Mouse (Mus musculus) liver, embryonic 13.5 days (tissue): ENCODE measurements around the gene Layn. TPM values are rescaled to one million over a fixed set of nuclear protein-coding genes. Genes with fewer than 3 reads are reported as not detected.

Experiments used
- ATAC-seq: fragments of 200-750 bp; cut with Nextera tagmentation; 2 replicates; pipeline ENCODE4 v1.8.0; 2017; ENCODE audit warnings: low read depth, mild to moderate bottlenecking, moderate number of reproducible peaks, moderate library complexity
- DNase-seq: peaks from one replicate; pipeline ENCODE4 v3.0.0; 2022
- H3K27ac ChIP-seq: fragments of 300-500 bp; sonication (generic); 2 replicates; pipeline ENCODE4 v1.5.1; 2015; ENCODE audit warnings: moderate library complexity, mild to moderate bottlenecking, inconsistent platforms
- H3K27me3 ChIP-seq: fragments of 300-500 bp; sonication (generic); 2 replicates; pipeline ENCODE4 v1.6.1; 2015; ENCODE audit warnings: mild to moderate bottlenecking, inconsistent platforms
- H3K36me3 ChIP-seq: fragments of 300-500 bp; sonication (generic); 2 replicates; pipeline ENCODE4 v1.6.1; 2015; ENCODE audit warnings: mild to moderate bottlenecking, inconsistent platforms
- H3K4me1 ChIP-seq: fragments of 300-500 bp; sonication (generic); replicated peaks from 2 replicates; pipeline ENCODE4 v1.6.1; 2015; ENCODE audit warnings: inconsistent platforms
- H3K4me2 ChIP-seq: fragments of 300-500 bp; sonication (generic); 2 replicates; pipeline ENCODE4 v1.6.1; 2015; ENCODE audit warnings: inconsistent platforms, mild to moderate bottlenecking, moderate library complexity
- H3K4me3 ChIP-seq: fragments of 300-500 bp; sonication (generic); replicated peaks from 2 replicates; pipeline ENCODE4 v1.5.1; 2015; ENCODE audit warnings: mild to moderate bottlenecking, inconsistent platforms
- H3K9ac ChIP-seq: fragments of 300-500 bp; sonication (generic); 2 replicates; pipeline ENCODE4 v1.6.1; 2015; ENCODE audit warnings: mild to moderate bottlenecking, inconsistent platforms
- H3K9me3 ChIP-seq: fragments of 300-500 bp; sonication (generic); replicated peaks from 2 replicates; pipeline ENCODE4 v1.6.1; 2016; ENCODE audit warnings: inconsistent platforms
- WGBS: fragments of 180-500 bp; shearing (Covaris S2); methylation state at CpG from one replicate; pipeline ENCODE4 v1.1.7; 2015; ENCODE audit not compliant: insufficient replicate concordance; 5-methylcytosine and 5-hydroxymethylcytosine counted together
- polyA plus RNA-seq: library from polyadenylated mRNA; unstranded; fragments of >200 nt; fragmentation: Nextera tagmentation; extraction: Ambion mirVana; gene quantifications from 2 replicates; pipeline ENCODE4 v1.2.1, GENCODE M21; 2015

The Layn gene
- polyA plus RNA-seq = 1.6 and 2.1 TPM in 2 replicates

DNA sequence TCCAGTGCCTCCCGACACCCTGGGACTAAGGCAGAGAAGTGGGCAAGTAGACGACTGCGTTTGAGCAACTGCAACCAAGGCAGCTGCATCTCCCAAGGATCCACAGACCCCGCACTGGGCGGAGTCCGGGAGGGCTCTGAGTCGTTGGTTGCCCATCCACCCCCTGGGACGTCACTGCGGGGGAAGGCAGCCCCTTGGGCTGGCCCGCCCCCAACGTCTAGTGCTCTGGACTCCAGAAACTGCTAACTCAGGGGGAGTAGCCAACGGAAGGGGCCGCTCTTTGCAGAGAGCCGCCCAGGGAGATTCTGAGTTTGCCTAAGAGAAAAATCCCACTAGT is at the start of gene Layn:
Layn (minus strand) TSS at position 116 of the 337 bp plus-strand sequence.
- ATAC-seq = peak; percentile 88
- Histone ChIP-seq H3K9ac (peak within 1 kb of the TSS; percentile 39), H3K27me3 (peaks cover 4% of the 10 kb centered on the region), H3K4me1 (peaks cover 18% of the 10 kb centered on the region), H3K27ac (no peak within 1 kb of the TSS), H3K4me2 (peak within 1 kb of the TSS; percentile 71), H3K9me3 (no peaks in the 10 kb centered on the region), H3K36me3 (no peaks in the 10 kb centered on the region), H3K4me3 (peak within 1 kb of the TSS; percentile 53)
- DNase-seq = peak; percentile 58
- WGBS = 1% methylated on average over 14 of the region's 14 CpGs

DNA sequence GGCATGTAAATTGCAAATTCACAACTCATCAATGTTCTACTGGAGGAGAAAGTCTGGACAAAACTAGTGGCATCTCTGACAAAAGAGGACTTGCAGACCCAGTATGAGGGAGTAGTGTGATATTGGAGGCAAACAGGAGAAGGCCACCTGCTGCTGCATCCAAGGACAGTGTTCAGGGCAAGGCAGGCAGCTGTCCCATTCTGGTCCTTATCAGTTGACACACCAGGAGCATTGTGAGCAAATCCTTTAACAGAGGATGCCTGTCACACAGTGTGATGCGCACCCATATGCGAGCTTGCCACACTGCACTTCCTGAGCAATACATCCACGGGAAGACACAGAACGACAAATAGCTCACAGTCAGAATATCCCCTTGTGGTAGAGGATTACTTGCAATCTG is 37.9 kb upstream of the Layn start:
- Histone ChIP-seq H3K4me3 (no peak overlapping the region), H3K27ac (no peak overlapping the region), H3K9me3 (no peaks in the 10 kb centered on the region), H3K27me3 (no peaks in the 10 kb centered on the region), H3K4me1 (no peaks in the 10 kb centered on the region), H3K4me2 (no peak overlapping the region), H3K9ac (no peak overlapping the region), H3K36me3 (no peaks in the 10 kb centered on the region)
- WGBS = 32% methylated on average over 4 of the region's 4 CpGs
- DNase-seq = no peak
- no peak for ATAC-seq

GRCm38 (mm10) chr9:51105751-51106150 is 28.9 kb upstream of the Layn start:
- Histone ChIP-seq H3K4me1 (peaks cover 7% of the 10 kb centered on the region), H3K9me3 (no peaks in the 10 kb centered on the region), H3K4me3 (no peak overlapping the region), H3K27me3 (peaks cover 55% of the 10 kb centered on the region), H3K27ac (no peak overlapping the region), H3K4me2 (no peak overlapping the region), H3K9ac (no peak overlapping the region), H3K36me3 (no peaks in the 10 kb centered on the region)
- no peak for ATAC-seq
- WGBS = 34% methylated on average over 2 of the region's 2 CpGs
- DNase-seq = no peak

DNA sequence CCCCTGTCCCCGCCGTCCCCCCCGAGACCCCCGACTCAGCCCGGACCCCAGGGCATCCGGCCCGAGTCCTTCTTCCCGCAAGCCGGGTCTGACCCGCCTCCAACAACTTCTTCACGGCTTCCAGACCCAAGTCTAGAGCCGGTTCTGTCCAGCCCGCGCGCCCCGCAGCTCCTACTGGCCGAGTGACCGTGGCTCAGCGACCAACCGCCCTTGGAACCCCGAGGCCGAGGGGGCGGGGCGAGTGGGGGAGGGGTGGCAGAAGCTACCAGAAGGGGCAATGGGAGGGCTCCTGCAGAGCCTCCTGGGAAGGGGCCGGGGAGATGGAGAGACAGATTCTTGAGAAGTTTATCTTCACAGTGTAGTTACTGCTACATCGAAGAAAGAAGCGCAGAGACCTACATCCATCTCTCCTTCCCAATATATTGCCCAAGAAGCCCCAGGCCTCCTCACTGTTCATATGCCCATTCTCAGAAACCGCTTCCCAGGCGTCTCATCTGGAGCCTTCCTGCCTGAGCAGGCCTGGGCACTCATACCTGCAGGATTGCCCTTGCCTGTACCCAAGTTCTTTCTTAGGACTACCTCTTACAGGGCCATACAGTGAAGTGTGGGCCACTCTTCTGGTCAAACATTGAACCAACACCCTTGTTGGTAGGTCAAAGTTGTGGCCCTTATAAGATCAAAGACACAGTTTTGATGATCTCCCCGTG is 27.1 kb upstream of the Layn start:
- H3K4me1 ChIP-seq = peaks cover 7% of the 10 kb centered on the region
- peaks cover 62% of the 10 kb centered on the region for H3K27me3 ChIP-seq
- no peak overlapping the region for H3K9ac ChIP-seq
- 14% methylated on average over 30 of the region's 30 CpGs for WGBS
- DNase-seq (no peak), ATAC-seq (no peak)
- H3K9me3 ChIP-seq = no peaks in the 10 kb centered on the region
- H3K36me3 ChIP-seq = no peaks in the 10 kb centered on the region
- H3K27ac ChIP-seq = no peak overlapping the region
- peak overlapping the region; percentile 72 for H3K4me2 ChIP-seq
- H3K4me3 ChIP-seq = peak overlapping the region; percentile 52

DNA sequence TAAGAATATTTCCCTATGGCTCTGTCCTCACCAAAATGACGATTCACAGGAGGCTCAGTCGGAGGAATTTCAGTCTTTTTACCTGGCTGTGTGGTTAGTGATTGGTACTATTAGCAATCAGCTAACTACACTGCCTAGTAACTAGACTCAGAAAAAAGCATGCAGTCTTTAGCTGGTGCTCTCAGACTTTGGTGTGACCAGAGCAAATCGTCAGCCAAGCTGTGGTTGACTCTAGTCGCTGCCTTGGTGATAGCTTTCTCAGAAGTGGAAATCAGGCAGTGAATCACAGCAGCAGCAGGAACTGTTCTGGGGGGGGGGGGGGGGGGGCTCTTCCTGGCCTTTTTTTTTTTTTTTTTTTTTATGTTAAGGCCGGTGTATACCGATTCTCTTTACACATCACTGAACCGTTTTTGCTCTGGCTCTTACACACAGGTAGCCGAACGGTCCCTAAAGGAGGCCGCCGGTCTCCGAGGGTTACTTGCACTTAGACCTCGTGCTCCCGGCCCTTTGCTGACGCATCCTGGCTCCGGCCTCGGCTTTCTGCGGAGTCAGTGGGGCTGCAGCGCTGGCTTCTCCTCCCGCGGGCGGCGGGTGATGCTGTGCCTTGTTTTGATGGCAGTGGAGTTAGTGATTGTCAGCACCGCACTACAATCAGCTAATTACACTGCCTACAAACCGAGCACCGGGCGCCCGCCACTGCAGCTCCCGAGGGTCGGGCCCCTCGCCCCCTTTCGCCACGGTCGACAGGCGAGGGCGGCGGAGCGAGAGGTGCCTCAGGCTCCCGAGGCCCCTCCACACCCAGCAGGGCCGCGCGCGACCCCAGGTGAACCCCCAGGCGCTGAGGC is 26.3 kb upstream of the Layn start:
- 1% methylated on average over 44 of the region's 44 CpGs for WGBS
- Histone ChIP-seq H3K9me3 (no peaks in the 10 kb centered on the region), H3K9ac (no peak overlapping the region), H3K27me3 (peaks cover 62% of the 10 kb centered on the region), H3K36me3 (no peaks in the 10 kb centered on the region), H3K4me2 (peak overlapping the region; percentile 72), H3K4me1 (peaks cover 7% of the 10 kb centered on the region), H3K4me3 (peak overlapping the region; percentile 52), H3K27ac (no peak overlapping the region)
- ATAC-seq (no peak), DNase-seq (no peak)

GRCm38 (mm10) chr9:51101756-51102425 is 25.0 kb upstream of the Layn start, which contains the start of gene 4833427G06Rik:
Gene 4833427G06Rik (minus strand): TSS chr9:51102078.
- Histone ChIP-seq H3K4me1 (peaks cover 7% of the 10 kb centered on the region), H3K27me3 (peaks cover 60% of the 10 kb centered on the region), H3K9me3 (no peaks in the 10 kb centered on the region), H3K9ac (no peak within 1 kb of the TSS), H3K27ac (no peak within 1 kb of the TSS), H3K36me3 (no peaks in the 10 kb centered on the region), H3K4me2 (peak within 1 kb of the TSS; percentile 41), H3K4me3 (0 out of 2 replicates have a peak within 1 kb of the TSS, but pooled peaks have one; percentile 10)
- DNase-seq (no peak), ATAC-seq (no peak)
- WGBS = 7% methylated on average over 27 of the region's 27 CpGs

- DNase-seq = no peak
- Histone ChIP-seq H3K4me1 (peaks cover 10% of the 10 kb centered on the region), H3K9ac (no peak overlapping the region), H3K4me2 (no peak overlapping the region), H3K4me3 (no peak overlapping the region), H3K36me3 (no peaks in the 10 kb centered on the region), H3K27me3 (peaks cover 19% of the 10 kb centered on the region), H3K9me3 (no peaks in the 10 kb centered on the region), H3K27ac (no peak overlapping the region)
- 32% methylated on average over 2 of the region's 2 CpGs for WGBS
- no peak for ATAC-seq
Measured at GRCm38 (mm10) chr9:51096306-51096705, 19.4 kb upstream of the Layn start.

DNA sequence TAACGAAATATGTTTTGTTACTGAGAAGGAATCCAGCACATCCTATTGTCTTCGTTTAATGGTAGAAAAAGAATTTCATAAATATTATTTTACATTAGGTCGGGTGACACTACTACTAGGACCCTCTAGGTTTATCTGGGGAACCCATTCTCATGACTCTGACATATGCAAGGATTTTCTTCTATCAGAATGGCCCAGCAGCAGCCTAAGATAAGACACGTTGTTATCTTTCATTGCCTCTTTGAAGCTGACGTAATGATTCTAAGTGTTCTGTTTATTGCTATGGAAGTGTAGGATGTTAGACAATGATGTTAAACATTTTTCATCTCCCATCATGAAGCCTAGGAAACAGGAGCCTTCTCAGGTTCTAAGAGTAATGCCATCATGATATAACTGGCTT is 16.8 kb upstream of the Layn start:
- Histone ChIP-seq H3K9me3 (no peaks in the 10 kb centered on the region), H3K4me1 (peaks cover 10% of the 10 kb centered on the region), H3K4me3 (no peak overlapping the region), H3K9ac (no peak overlapping the region), H3K4me2 (no peak overlapping the region), H3K36me3 (no peaks in the 10 kb centered on the region), H3K27ac (no peak overlapping the region), H3K27me3 (0 out of 2 replicates have a peak, but pooled peaks cover 7% of the 10 kb centered on the region)
- peak; percentile 72 for ATAC-seq
- DNase-seq = no peak
- 24% methylated on average over 5 of the region's 5 CpGs for WGBS

- no peaks in the 10 kb centered on the region for H3K36me3 ChIP-seq
- H3K27me3 ChIP-seq = no peaks in the 10 kb centered on the region; the same call in 1 of the 2 replicates
- WGBS = 68% methylated on average over 5 of the region's 5 CpGs
- ATAC-seq (no peak), DNase-seq (no peak)
- H3K27ac ChIP-seq = no peak overlapping the region
- H3K9me3 ChIP-seq = no peaks in the 10 kb centered on the region
- peaks cover 10% of the 10 kb centered on the region for H3K4me1 ChIP-seq
- H3K4me3 ChIP-seq = no peak overlapping the region
- no peak overlapping the region for H3K4me2 ChIP-seq
- no peak overlapping the region for H3K9ac ChIP-seq
Measured at GRCm38 (mm10) chr9:51081614-51082013, 4.7 kb upstream of the Layn start.

DNA sequence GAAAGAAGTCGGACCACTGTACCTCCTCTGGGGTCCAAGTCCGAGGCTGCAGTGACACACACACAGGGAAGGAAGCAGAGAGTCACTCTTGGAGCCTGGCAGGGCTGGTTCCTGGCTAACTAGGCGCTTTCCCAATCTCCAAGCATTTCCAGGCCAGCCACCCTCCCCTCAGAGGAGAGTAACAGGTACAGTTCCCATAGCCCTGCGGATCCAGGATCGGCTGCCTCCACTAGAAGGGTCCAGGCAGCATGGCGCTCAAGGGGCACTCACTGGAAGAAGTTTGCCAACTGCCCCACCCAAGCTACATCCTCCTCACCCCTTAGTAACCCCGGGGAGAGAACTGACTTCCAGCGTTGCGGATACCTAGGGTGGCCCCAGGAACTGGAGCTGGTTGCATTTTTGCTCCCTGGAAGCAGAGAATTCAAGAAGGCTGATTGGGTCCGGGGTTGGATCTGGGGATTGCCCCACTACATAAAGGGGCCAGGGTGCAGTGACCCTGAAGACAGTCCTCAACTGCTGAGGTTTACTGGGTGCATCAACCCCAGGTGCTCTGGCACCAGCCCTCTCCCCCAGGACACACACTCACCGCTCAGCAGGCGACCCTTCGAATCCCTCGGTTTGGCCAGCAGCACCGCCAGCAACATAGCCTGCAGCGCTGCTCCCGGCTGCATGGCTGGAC is 455 bp downstream of the Layn start:
- H3K4me3 ChIP-seq = peak overlapping the region; percentile 53
- no peaks in the 10 kb centered on the region for H3K36me3 ChIP-seq
- under 1% methylated on average over 17 of the region's 17 CpGs for WGBS
- no peak overlapping the region for H3K27ac ChIP-seq
- peak overlapping the region; percentile 71 for H3K4me2 ChIP-seq
- H3K4me1 ChIP-seq = peaks cover 18% of the 10 kb centered on the region
- ATAC-seq (peak; percentile 44), DNase-seq (no peak)
- H3K9ac ChIP-seq = peak overlapping the region; percentile 39
- no peaks in the 10 kb centered on the region for H3K9me3 ChIP-seq
- H3K27me3 ChIP-seq = peaks cover 4% of the 10 kb centered on the region

DNA sequence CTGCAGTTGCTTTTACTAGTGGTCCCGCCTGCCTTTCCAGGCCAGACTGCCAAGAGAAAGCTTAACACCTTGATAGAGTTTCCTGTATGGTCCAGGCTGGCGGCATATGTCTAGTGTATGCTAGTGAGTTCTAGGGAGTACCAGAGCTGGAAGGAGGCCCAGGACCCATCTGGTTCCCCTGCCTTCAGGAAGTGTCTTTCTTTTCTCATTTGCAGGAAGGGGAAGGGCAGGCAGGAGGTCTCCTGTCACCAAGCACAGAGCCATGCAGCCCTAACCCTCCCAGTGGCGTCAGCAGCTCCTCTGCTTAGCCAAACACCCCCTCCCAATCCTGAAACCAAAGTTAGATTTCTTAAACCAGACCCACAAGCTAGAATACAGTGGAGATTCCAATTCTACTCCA is 1.1 kb downstream of the Layn start:
- H3K9me3 ChIP-seq = no peaks in the 10 kb centered on the region
- H3K4me2 ChIP-seq = peak overlapping the region; percentile 71
- H3K4me3 ChIP-seq = no peak overlapping the region; the same call in 1 of the 2 replicates
- H3K4me1 ChIP-seq = peaks cover 19% of the 10 kb centered on the region
- ATAC-seq (no peak), DNase-seq (no peak)
- H3K27ac ChIP-seq = no peak overlapping the region
- no peaks in the 10 kb centered on the region for H3K36me3 ChIP-seq
- no peak overlapping the region for H3K9ac ChIP-seq
- H3K27me3 ChIP-seq = peaks cover 4% of the 10 kb centered on the region
- WGBS = 30% methylated on average over 3 of the region's 3 CpGs
